Mouse (Mus musculus): ENCODE data around the gene Prox2.

- TF ChIP-seq CTCF (IDR thresholded peaks at IDR 0.05; ENCODE audit: borderline replicate concordance, extremely low read depth, insufficient read depth, insufficient read length) (no peak), POLR2A (IDR thresholded peaks at IDR 0.05; ENCODE audit: borderline replicate concordance, extremely low read depth, insufficient read depth, insufficient read length, poor library complexity, severe bottlenecking) (no peak)
These were observed 20.8 kb upstream of the Prox2 start for GRCm38 (mm10) chr12:85131361-85131760.

All from brain, embryonic 14.5 days (tissue).